Mouse (Mus musculus): Measurements from ENCODE around the gene Slc39a3. TPM values are rescaled to one million over a fixed set of nuclear protein-coding genes. Genes with fewer than 3 reads are reported as not detected.

Gene Slc39a3
- polyA plus RNA-seq, 1 experiment, result 21.8 TPM

DNA sequence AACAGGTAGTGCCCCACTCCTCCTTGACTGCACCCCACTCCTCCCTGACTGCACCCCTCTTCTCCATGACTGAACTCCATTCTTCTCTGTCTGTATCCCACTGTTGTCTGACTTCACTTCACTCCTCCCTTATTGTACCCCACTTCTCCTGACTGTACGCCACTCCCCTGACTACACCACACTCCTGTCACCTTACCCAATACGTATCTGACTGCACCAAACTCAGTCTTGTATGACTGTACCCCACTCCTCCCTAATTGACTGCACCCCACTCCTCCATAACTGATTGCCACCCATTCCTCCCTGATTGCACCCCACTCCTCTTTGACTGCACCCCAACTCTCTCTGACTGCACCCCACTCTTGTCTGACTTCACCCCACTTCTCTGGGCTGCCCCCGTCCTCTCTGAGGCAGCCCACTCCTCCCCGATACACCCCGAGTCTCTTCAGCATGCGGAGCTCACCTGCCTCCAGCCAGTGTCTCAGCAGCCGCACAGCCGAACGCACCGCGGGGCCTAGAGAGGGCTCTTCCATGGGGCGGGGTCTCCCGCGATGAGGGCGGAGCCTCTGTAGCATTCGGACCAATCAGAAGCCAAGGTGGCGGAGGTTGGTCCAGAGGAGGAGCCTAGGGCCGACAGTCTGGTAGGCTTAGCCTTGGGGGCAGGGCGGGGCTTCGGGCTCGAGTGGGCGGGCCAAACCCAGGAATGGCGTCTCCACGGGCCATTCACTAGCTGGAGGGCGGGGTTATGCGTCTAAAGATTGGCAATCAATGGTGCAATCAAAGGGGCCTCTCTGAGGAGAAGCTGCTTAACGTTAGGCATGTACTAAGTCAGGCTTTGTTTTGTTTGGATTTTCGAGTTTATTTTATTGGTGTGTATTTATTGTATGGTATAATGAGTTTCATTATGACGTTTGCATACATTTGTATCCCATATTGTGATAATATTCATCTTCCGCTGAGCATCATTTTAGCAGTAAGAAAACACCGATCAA is 22.5 kb downstream of the Slc39a3 start, which contains the start of gene Gng7:
TSS of gene Gng7 (minus strand) at position 553 of the 992 bp plus-strand sequence.
- Histone ChIP-seq H3K4me3 (no peak within 1 kb of the TSS), H3K27me3 (ENCODE audit: control insufficient read depth, insufficient read depth, insufficient read length) (peaks cover 8% of the 10 kb centered on the region), H3K4me2 (ENCODE audit: low read depth) (peak within 1 kb of the TSS; percentile 27), H3K79me2 (ENCODE audit: control insufficient read depth, insufficient read depth) (no peaks in the 10 kb centered on the region), H3ac (ENCODE audit: control insufficient read depth, insufficient read length) (no peak within 1 kb of the TSS), H3K36me3 (ENCODE audit: control insufficient read depth, insufficient read depth) (no peaks in the 10 kb centered on the region)
- TF ChIP-seq SRF (IDR thresholded peaks at IDR 0.05; ENCODE audit: control insufficient read depth, insufficient read length, low read depth) (no peak), POLR2AphosphoS2 (IDR thresholded peaks at IDR 0.05; ENCODE audit: insufficient read length, low read depth) (no peak), CEBPB (IDR thresholded peaks at IDR 0.05; ENCODE audit: insufficient read depth, poor library complexity, severe bottlenecking) (no peak), MYOD1 (IDR thresholded peaks at IDR 0.05; ENCODE audit: control insufficient read depth in 1 of 3, insufficient read length in 2 of 3, low read depth in 2 of 3) (no peak), REST (IDR thresholded peaks at IDR 0.05; ENCODE audit: insufficient read depth, insufficient read length) (no peak), POLR2A (IDR thresholded peaks at IDR 0.05; ENCODE audit: insufficient read length, low read depth) (no peak), TCF12 (IDR thresholded peaks at IDR 0.05; ENCODE audit: insufficient read depth, poor library complexity, severe bottlenecking) (no peak), E2F4 (IDR thresholded peaks at IDR 0.05; ENCODE audit: insufficient read depth) (no peak), MYOG (IDR thresholded peaks at IDR 0.05; ENCODE audit: control insufficient read depth in 1 of 3, insufficient read depth in 1 of 3, insufficient read length in 2 of 3, low read depth in 2 of 3) (no peak), MAX (IDR thresholded peaks at IDR 0.05; ENCODE audit: low read depth) (no peak), TCF3 (IDR thresholded peaks at IDR 0.05; ENCODE audit: insufficient read length, low read depth) (no peak)

DNA sequence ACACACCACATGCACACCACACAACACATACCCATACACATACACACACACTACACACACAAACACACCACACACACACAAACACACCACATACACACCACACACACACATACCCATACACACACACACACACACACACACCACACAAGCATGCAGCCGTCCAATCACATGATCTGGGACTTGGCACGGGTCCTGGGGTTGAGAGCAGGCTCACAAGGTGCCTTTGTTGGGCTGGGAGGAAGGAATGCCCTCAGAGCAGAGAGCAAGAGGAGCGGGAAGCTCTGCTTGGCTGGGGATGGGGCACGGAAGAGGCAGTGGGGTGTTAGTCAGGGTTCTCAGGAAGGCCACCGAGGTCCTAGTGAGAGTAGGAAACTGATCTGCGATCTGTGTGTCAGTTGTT is 26.4 kb downstream of the Slc39a3 start:
- no peaks in the 10 kb centered on the region for H3K36me3 ChIP-seq (ENCODE audit: control insufficient read depth, insufficient read depth)
- H3K79me2 ChIP-seq (ENCODE audit: control insufficient read depth, insufficient read depth), result no peaks in the 10 kb centered on the region
- no peak overlapping the region for H3ac ChIP-seq (ENCODE audit: control insufficient read depth, insufficient read length)
- peaks cover 15% of the 10 kb centered on the region for H3K27me3 ChIP-seq (ENCODE audit: control insufficient read depth, insufficient read depth, insufficient read length)
- H3K4me3 ChIP-seq, result no peak overlapping the region
- no peak for TF ChIP-seq MYOD1 (IDR thresholded peaks at IDR 0.05; ENCODE audit: control insufficient read depth in 1 of 3, insufficient read length in 2 of 3, low read depth in 2 of 3)
- TF ChIP-seq TCF12 (IDR thresholded peaks at IDR 0.05; ENCODE audit: insufficient read depth, poor library complexity, severe bottlenecking), result no peak
- TF ChIP-seq USF1 (IDR thresholded peaks at IDR 0.05; ENCODE audit: low read depth), result no peak
- TF ChIP-seq POLR2A (IDR thresholded peaks at IDR 0.05; ENCODE audit: insufficient read length, low read depth), result no peak
- no peak for TF ChIP-seq E2F4 (IDR thresholded peaks at IDR 0.05; ENCODE audit: insufficient read depth)
- no peak for TF ChIP-seq MYOG (IDR thresholded peaks at IDR 0.05; ENCODE audit: control insufficient read depth in 1 of 3, insufficient read depth in 1 of 3, insufficient read length in 2 of 3, low read depth in 2 of 3)
- no peak overlapping the region for H3K4me2 ChIP-seq (ENCODE audit: low read depth)

- H3K4me3 ChIP-seq, result no peak overlapping the region
- peak overlapping the region; percentile 27 for H3K4me2 ChIP-seq (ENCODE audit: low read depth)
- H3K36me3 ChIP-seq (ENCODE audit: control insufficient read depth, insufficient read depth), result no peaks in the 10 kb centered on the region
- TF ChIP-seq TCF3 (IDR thresholded peaks at IDR 0.05; ENCODE audit: insufficient read length, low read depth) (no peak), CEBPB (IDR thresholded peaks at IDR 0.05; ENCODE audit: insufficient read depth, poor library complexity, severe bottlenecking) (no peak)
- no peak overlapping the region for H3ac ChIP-seq (ENCODE audit: control insufficient read depth, insufficient read length)
- H3K79me2 ChIP-seq (ENCODE audit: control insufficient read depth, insufficient read depth), result no peaks in the 10 kb centered on the region
- peaks cover 22% of the 10 kb centered on the region for H3K27me3 ChIP-seq (ENCODE audit: control insufficient read depth, insufficient read depth, insufficient read length)
Observed at GRCm38 (mm10) chr10:81007240-81007639, 30.0 kb downstream of the Slc39a3 start.

DNA sequence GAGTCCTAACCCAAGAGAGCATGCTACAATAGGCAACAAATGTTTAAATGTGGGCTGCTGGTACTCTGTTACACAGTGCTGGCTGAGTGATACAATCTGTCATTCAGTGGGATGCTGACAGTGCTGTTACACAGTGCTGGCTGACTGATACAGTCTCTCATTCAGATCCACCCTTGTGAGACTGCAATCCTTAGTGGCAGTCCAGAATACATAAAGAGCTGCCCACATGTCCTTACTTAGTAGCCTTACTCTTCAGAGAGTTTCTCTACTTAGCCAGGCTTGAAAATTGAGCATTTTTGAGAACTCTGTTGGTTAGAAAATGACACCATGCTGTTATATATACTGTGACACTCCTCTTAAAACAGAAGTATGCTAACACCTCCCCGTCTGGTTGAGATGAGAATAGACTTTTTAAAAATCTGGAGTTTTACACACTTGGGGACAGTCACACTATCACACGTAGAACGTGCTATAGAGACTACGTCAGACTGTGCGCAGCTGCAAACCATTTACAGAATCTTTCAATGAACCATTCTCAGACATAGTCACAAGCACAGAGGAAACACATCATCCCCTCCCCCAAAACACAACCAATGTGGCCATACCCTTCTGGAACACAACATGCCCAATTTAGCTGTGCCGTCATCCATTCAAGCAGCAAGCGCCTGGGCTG is 31.1 kb downstream of the Slc39a3 start:
- Histone ChIP-seq H3ac (ENCODE audit: control insufficient read depth, insufficient read length) (no peak overlapping the region), H3K79me2 (ENCODE audit: control insufficient read depth, insufficient read depth) (no peaks in the 10 kb centered on the region), H3K36me3 (ENCODE audit: control insufficient read depth, insufficient read depth) (no peaks in the 10 kb centered on the region), H3K4me2 (ENCODE audit: low read depth) (no peak overlapping the region), H3K27me3 (ENCODE audit: control insufficient read depth, insufficient read depth, insufficient read length) (peaks cover 33% of the 10 kb centered on the region), H3K4me3 (no peak overlapping the region)
- TF ChIP-seq SRF (IDR thresholded peaks at IDR 0.05; ENCODE audit: control insufficient read depth, insufficient read length, low read depth), result no peak
- no peak for TF ChIP-seq TCF12 (IDR thresholded peaks at IDR 0.05; ENCODE audit: insufficient read depth, poor library complexity, severe bottlenecking)
- no peak for TF ChIP-seq USF1 (IDR thresholded peaks at IDR 0.05; ENCODE audit: low read depth)

DNA sequence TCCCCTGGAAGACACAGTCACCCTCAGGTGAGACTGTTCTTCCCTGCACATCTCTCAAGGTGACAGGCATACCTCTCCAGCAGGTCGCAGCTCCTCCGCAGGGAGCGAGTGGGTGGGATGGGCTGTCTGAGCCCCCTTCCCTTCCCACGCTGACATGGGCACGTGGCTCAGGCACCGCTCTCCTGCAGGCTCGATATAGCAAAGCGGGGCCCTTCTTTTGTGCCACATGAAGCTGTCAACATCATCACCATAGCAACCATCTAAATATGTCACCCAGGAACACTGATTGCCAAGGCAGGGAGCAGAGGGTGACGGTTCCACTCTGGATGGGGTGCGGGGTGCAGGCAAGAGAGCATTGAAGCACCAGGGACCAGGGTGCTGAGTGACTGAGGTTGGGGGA is 36.1 kb downstream of the Slc39a3 start:
- H3K36me3 ChIP-seq (ENCODE audit: control insufficient read depth, insufficient read depth), result no peaks in the 10 kb centered on the region
- no peaks in the 10 kb centered on the region for H3K79me2 ChIP-seq (ENCODE audit: control insufficient read depth, insufficient read depth)
- no peak overlapping the region for H3K4me3 ChIP-seq
- H3K27me3 ChIP-seq (ENCODE audit: control insufficient read depth, insufficient read depth, insufficient read length), result peaks cover 28% of the 10 kb centered on the region
- no peak overlapping the region for H3K4me2 ChIP-seq (ENCODE audit: low read depth)
- TF ChIP-seq E2F4 (IDR thresholded peaks at IDR 0.05; ENCODE audit: insufficient read depth) (no peak), MYOD1 (IDR thresholded peaks at IDR 0.05; ENCODE audit: control insufficient read depth in 1 of 3, insufficient read length in 2 of 3, low read depth in 2 of 3) (no peak), REST (IDR thresholded peaks at IDR 0.05; ENCODE audit: insufficient read depth, insufficient read length) (no peak), POLR2AphosphoS2 (IDR thresholded peaks at IDR 0.05; ENCODE audit: insufficient read length, low read depth) (no peak), TCF3 (IDR thresholded peaks at IDR 0.05; ENCODE audit: insufficient read length, low read depth) (no peak), CEBPB (IDR thresholded peaks at IDR 0.05; ENCODE audit: insufficient read depth, poor library complexity, severe bottlenecking) (no peak), MAX (IDR thresholded peaks at IDR 0.05; ENCODE audit: low read depth) (no peak), POLR2A (IDR thresholded peaks at IDR 0.05; ENCODE audit: insufficient read length, low read depth) (no peak), TCF12 (IDR thresholded peaks at IDR 0.05; ENCODE audit: insufficient read depth, poor library complexity, severe bottlenecking) (no peak), USF1 (IDR thresholded peaks at IDR 0.05; ENCODE audit: low read depth) (no peak)
- no peak overlapping the region for H3ac ChIP-seq (ENCODE audit: control insufficient read depth, insufficient read length)

Data from myocyte (in vitro differentiated cells).